Mouse (Mus musculus) MEL (cell line): ENCODE results near the gene Rnf167.

Experiments
- GATA1 ChIP-seq: IDR thresholded peaks from 2 replicates; pipeline ENCODE4 v1.6.1; 2011; ENCODE audit warnings: low read depth, low read length, improper control_type of control experiment
- NELFE ChIP-seq: IDR thresholded peaks from 2 replicates; pipeline ENCODE4 v1.6.1; 2011; ENCODE audit warnings: low read depth, low read length, improper control_type of control experiment
- POLR2A ChIP-seq, 2 experiments: IDR thresholded peaks; 2 replicates each; pipeline ENCODE4 v1.6.1; 2011 to 2012; ENCODE audit warnings: low read length in 2 of 2, mild to moderate bottlenecking in 2 of 2, control low read depth in 1 of 2, improper control_type of control experiment in 1 of 2, low read depth in 1 of 2, moderate library complexity in 1 of 2; ENCODE audit not compliant: control insufficient read depth in 1 of 2, insufficient read depth in 1 of 2, poor library complexity in 1 of 2

GRCm38 (mm10) chr11:70655571-70656455 lies 8.8 kb downstream of the Rnf167 start:
- TF ChIP-seq POLR2A (IDR thresholded peaks at IDR 0.05; ENCODE audit: control insufficient read depth in 1 of 2, insufficient read depth in 1 of 2, low read depth in 1 of 2, low read length in 2 of 2, poor library complexity in 1 of 2) (peak; percentile 11 to 60), GATA1 (no peak), NELFE (peak; percentile 50; the same call in 1 of the 2 replicates)
